Mouse (Mus musculus) lung, adult 2 months (tissue): ENCODE measurements around the gene Sync. TPM values are rescaled to one million over a fixed set of nuclear protein-coding genes. Genes with fewer than 3 reads are reported as not detected.
A peak's percentile ranks its signal among the peaks of the same experiment; 100 is the strongest.

Experiments used
- DNase-seq: peaks from one replicate; pipeline ENCODE4 v3.0.0; 2022
- H3K4me1 ChIP-seq: fragments of 200-500 bp; 2 replicates; pipeline ENCODE4 v1.6.1; 2011; ENCODE audit warnings: low read length; ENCODE audit not compliant: control insufficient read depth, insufficient read depth
- H3K4me3 ChIP-seq: fragments of 200-500 bp; replicated peaks from 2 replicates; pipeline ENCODE3; 2011; ENCODE audit warnings: low read depth, mild to moderate bottlenecking, control low read depth, low read length; ENCODE audit errors: extremely low read depth
- CTCF ChIP-seq: fragments of 200-500 bp; IDR thresholded peaks from 2 replicates; pipeline ENCODE4 v1.5.1; 2011; ENCODE audit warnings: mild to moderate bottlenecking, low read length, control low read depth; ENCODE audit not compliant: insufficient read depth
- POLR2A ChIP-seq: fragments of 200-500 bp; IDR thresholded peaks from 2 replicates; pipeline ENCODE4 v1.6.1; 2011; ENCODE audit warnings: low read depth, mild to moderate bottlenecking, control low read depth, low read length, borderline replicate concordance; ENCODE audit errors: extremely low read depth
- WGBS: fragments of 180-500 bp; shearing (Covaris S2); methylation state at CpG from one replicate; pipeline ENCODE4 v1.1.7; 2018; 5-methylcytosine and 5-hydroxymethylcytosine counted together
- polyA plus RNA-seq: library from polyadenylated mRNA; depleted of rRNA; stranded (reverse); fragments of >200 nt; gene quantifications from 2 replicates; pipeline ENCODE4 v1.2.3, GENCODE M21; 2012; rRNA removed

The Sync gene
- 2.8 TPM in 2 replicates for polyA plus RNA-seq

- Histone ChIP-seq H3K4me3 (peak within 1 kb of the TSS; percentile 49), H3K4me1 (peaks cover 2% of the 10 kb centered on the region; the same call in 1 of the 2 replicates)
- 2% methylated on average over 48 of the region's 53 CpGs for WGBS
- TF ChIP-seq CTCF (no peak), POLR2A (no peak)
- no peak for DNase-seq
Observed at GRCm38 (mm10) chr4:129287472-129287981, at the start of gene Sync. Gene Sync, plus strand, starts transcription at chr4:129287617.

GRCm38 (mm10) chr4:129237843-129238441, 49.5 kb upstream of the Sync start:
- peaks cover 14% of the 10 kb centered on the region for H3K4me1 ChIP-seq
- TF ChIP-seq POLR2A, result no peak
- TF ChIP-seq CTCF, result no peak
- H3K4me3 ChIP-seq, result no peak overlapping the region
- 30% methylated on average over 21 of the region's 21 CpGs for WGBS
- no peak for DNase-seq

GRCm38 (mm10) chr4:129238579-129239016, 48.8 kb upstream of the Sync start:
- Histone ChIP-seq H3K4me1 (peaks cover 14% of the 10 kb centered on the region), H3K4me3 (peak overlapping the region; percentile 8)
- TF ChIP-seq CTCF (no peak), POLR2A (no peak)
- DNase-seq, result no peak
- 5% methylated on average over 22 of the region's 23 CpGs for WGBS

- DNase-seq, result peak; percentile 44
- 2% methylated on average over 24 of the region's 29 CpGs for WGBS
- TF ChIP-seq CTCF, result no peak
- TF ChIP-seq POLR2A, result no peak
- Histone ChIP-seq H3K4me1 (peaks cover 14% of the 10 kb centered on the region), H3K4me3 (peak overlapping the region; percentile 11)
Observed at GRCm38 (mm10) chr4:129239075-129239474, 48.3 kb upstream of the Sync start.

GRCm38 (mm10) chr4:129241898-129242297, 45.5 kb upstream of the Sync start:
- H3K4me1 ChIP-seq, result peaks cover 10% of the 10 kb centered on the region
- 54% methylated on average over 7 of the region's 7 CpGs for WGBS
- DNase-seq, result no peak
- no peak overlapping the region for H3K4me3 ChIP-seq
- TF ChIP-seq POLR2A (no peak), CTCF (no peak)

- Histone ChIP-seq H3K4me1 (peaks cover 12% of the 10 kb centered on the region), H3K4me3 (no peak overlapping the region)
- 69% methylated on average over 4 of the region's 4 CpGs for WGBS
- no peak for DNase-seq
- TF ChIP-seq POLR2A, result no peak
Observed at GRCm38 (mm10) chr4:129242327-129242726, 45.1 kb upstream of the Sync start.

GRCm38 (mm10) chr4:129242761-129243160, 44.7 kb upstream of the Sync start:
- DNase-seq, result no peak
- H3K4me1 ChIP-seq, result peaks cover 13% of the 10 kb centered on the region
- H3K4me3 ChIP-seq, result no peak overlapping the region
- TF ChIP-seq CTCF, result no peak
- no peak for TF ChIP-seq POLR2A
- WGBS, result 69% methylated on average over 4 of the region's 4 CpGs

GRCm38 (mm10) chr4:129244802-129245201, 42.6 kb upstream of the Sync start:
- Histone ChIP-seq H3K4me1 (peaks cover 6% of the 10 kb centered on the region), H3K4me3 (no peak overlapping the region)
- TF ChIP-seq CTCF (no peak), POLR2A (no peak)
- 34% methylated on average over 4 of the region's 4 CpGs for WGBS
- peak; percentile 45 for DNase-seq

GRCm38 (mm10) chr4:129246360-129247301, 40.8 kb upstream of the Sync start:
- no peak for DNase-seq
- 31% methylated on average over 15 of the region's 15 CpGs for WGBS
- H3K4me3 ChIP-seq, result peak overlapping the region; percentile 73
- TF ChIP-seq CTCF (no peak), POLR2A (no peak; the same call in 1 of the 2 replicates)
- H3K4me1 ChIP-seq, result peaks cover 6% of the 10 kb centered on the region
